Mouse (Mus musculus) neural tube, embryonic 14.5 days (tissue): Measurements from ENCODE around the gene Xaf1. TPM values are rescaled to one million over a fixed set of nuclear protein-coding genes. Genes with fewer than 3 reads are reported as not detected.

Experiments used
- ATAC-seq: fragments of 200-750 bp; cut with Nextera tagmentation; 2 replicates; pipeline ENCODE4 v1.8.0; 2017; ENCODE audit warnings: low read depth, mild to moderate bottlenecking, moderate TSS enrichment, moderate library complexity
- H3K27ac ChIP-seq: fragments of 300-500 bp; sonication (generic); 2 replicates; pipeline ENCODE4 v1.5.1; 2014; ENCODE audit warnings: low read depth, mild to moderate bottlenecking, control low read depth, low read length, moderate library complexity, mixed read lengths
- H3K27me3 ChIP-seq: fragments of 300-500 bp; sonication (generic); 2 replicates; pipeline ENCODE4 v1.6.1; 2014; ENCODE audit warnings: low read length; ENCODE audit not compliant: control insufficient read depth, insufficient read depth
- H3K36me3 ChIP-seq: fragments of 300-500 bp; sonication (generic); 2 replicates; pipeline ENCODE4 v1.6.1; 2014; ENCODE audit warnings: low read length, mixed read lengths; ENCODE audit not compliant: control insufficient read depth, insufficient read depth
- H3K4me1 ChIP-seq: fragments of 300-500 bp; sonication (generic); 2 replicates; pipeline ENCODE4 v1.6.1; 2014; ENCODE audit warnings: low read length; ENCODE audit not compliant: control insufficient read depth, insufficient read depth
- H3K4me2 ChIP-seq: fragments of 300-500 bp; sonication (generic); 2 replicates; pipeline ENCODE4 v1.6.1; 2014; ENCODE audit warnings: mild to moderate bottlenecking, low read depth, low read length, control low read depth
- H3K4me3 ChIP-seq: fragments of 300-500 bp; sonication (generic); 2 replicates; pipeline ENCODE4 v1.5.1; 2014; ENCODE audit warnings: low read depth, low read length, control low read depth, mixed read lengths
- H3K9ac ChIP-seq: fragments of 300-500 bp; sonication (generic); replicated peaks from 2 replicates; pipeline ENCODE4 v1.6.1; 2014; ENCODE audit warnings: low read depth, mild to moderate bottlenecking, control low read depth, low read length, mixed read lengths
- H3K9me3 ChIP-seq: fragments of 300-500 bp; sonication (generic); 2 replicates; pipeline ENCODE4 v1.6.1; 2016; ENCODE audit warnings: low read length; ENCODE audit not compliant: control insufficient read depth
- WGBS: fragments of 180-500 bp; shearing (Covaris S2); extraction: QIAGEN DNeasy Blood & Tissue Kit; methylation state at CpG from one replicate; pipeline ENCODE4 v1.1.7; 2014; 5-methylcytosine and 5-hydroxymethylcytosine counted together
- polyA plus RNA-seq: library from polyadenylated mRNA; unstranded; fragments of >200 nt; fragmentation: Nextera tagmentation; extraction: Ambion mirVana; gene quantifications from 2 replicates; pipeline ENCODE4 v1.2.1, GENCODE M21; 2014

Xaf1 gene
- polyA plus RNA-seq, 1 experiment from 2014 or later, result 1.6 TPM

DNA sequence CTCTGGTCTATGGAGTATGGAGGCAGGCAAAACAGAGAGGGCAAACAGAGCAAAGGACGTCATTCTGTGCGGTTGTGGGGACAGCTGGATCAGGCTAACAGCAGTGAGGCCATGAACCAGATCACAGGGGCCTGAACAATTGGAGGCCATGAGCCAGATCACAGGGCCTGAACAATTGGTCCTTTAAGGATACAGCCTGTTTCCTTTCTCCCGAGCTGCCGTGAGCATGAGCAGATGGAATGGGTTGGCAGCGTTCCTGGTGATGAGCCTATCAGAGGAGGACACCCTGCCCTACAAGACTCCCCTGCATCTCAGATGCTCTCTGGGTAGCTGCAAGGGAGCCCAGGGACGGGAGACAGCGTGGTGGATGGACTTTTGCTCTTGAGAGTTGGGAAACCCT, 801 bp downstream of the Xaf1 start:
- ATAC-seq, result no peak
- no peak overlapping the region for H3K27ac ChIP-seq
- H3K4me1 ChIP-seq, result no peaks in the 10 kb centered on the region
- WGBS, result 74% methylated on average over 7 of the region's 7 CpGs
- no peak overlapping the region for H3K4me3 ChIP-seq
- no peak overlapping the region for H3K9ac ChIP-seq
- H3K27me3 ChIP-seq, result no peaks in the 10 kb centered on the region
- H3K9me3 ChIP-seq, result no peaks in the 10 kb centered on the region
- no peak overlapping the region for H3K4me2 ChIP-seq
- H3K36me3 ChIP-seq, result no peaks in the 10 kb centered on the region

DNA sequence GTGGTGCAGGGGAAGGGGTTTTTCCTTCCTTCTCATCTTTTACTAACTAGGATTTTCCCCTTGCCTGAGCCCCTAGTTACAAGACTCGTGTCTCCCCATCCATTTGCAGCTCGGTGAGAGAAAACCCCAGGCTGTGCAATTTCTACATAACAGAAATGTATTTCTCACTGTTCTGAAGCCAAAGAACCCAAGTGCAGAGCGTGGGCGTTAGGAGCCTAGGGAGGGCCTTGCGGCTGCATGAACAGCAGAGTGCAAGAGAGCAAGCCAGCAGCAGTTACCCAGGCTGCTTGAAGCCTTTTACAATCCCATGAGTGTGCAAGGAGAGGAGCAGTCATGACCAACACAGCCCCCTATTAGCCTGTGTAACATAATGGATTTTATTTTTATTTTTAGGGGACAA, 6.0 kb downstream of the Xaf1 start:
- H3K9me3 ChIP-seq, result no peaks in the 10 kb centered on the region
- no peaks in the 10 kb centered on the region for H3K36me3 ChIP-seq
- no peak for ATAC-seq
- 90% methylated on average over 5 of the region's 5 CpGs for WGBS
- no peak overlapping the region for H3K27ac ChIP-seq
- H3K4me1 ChIP-seq, result no peaks in the 10 kb centered on the region
- no peak overlapping the region for H3K4me2 ChIP-seq
- H3K9ac ChIP-seq, result no peak overlapping the region
- no peak overlapping the region for H3K4me3 ChIP-seq
- no peaks in the 10 kb centered on the region for H3K27me3 ChIP-seq

DNA sequence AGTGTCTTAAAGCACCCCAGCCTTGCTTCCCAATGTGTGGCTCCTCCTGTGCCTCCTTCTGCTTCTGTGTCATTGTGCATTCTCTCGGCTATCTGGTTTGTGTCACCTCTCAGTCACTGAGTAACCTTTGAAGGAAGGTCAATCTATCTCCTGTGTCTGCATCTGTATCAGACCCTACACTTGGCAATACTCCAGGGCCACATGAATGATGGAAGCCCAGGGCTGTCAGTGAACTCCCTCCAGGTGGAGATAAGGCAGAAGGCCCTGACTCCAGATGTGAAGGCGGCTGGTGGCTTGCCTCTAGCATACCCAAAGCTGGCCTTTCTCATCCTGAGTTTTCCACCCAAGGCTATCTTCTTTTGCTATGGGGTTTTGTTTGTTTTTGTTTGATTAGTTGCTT, 7.6 kb downstream of the Xaf1 start:
- whole genome bisulfite sequencing, result 72% methylated on average over 2 of the region's 2 CpGs
- H3K4me1 ChIP-seq, result no peaks in the 10 kb centered on the region

GRCm38 (mm10) chr11:72310491-72310890, 9.1 kb downstream of the Xaf1 start:
- WGBS, result 83% methylated on average over 4 of the region's 4 CpGs
- Histone ChIP-seq H3K27me3 (peaks cover 14% of the 10 kb centered on the region), H3K36me3 (no peaks in the 10 kb centered on the region), H3K27ac (no peak overlapping the region), H3K4me1 (no peaks in the 10 kb centered on the region), H3K9ac (no peak overlapping the region), H3K9me3 (no peaks in the 10 kb centered on the region), H3K4me2 (no peak overlapping the region), H3K4me3 (no peak overlapping the region)
- ATAC-seq, result no peak

More for the DNA sequence above, 7.6 kb downstream of the Xaf1 start:
- Histone ChIP-seq H3K27ac (no peak overlapping the region), H3K4me2 (no peak overlapping the region), H3K4me3 (no peak overlapping the region), H3K9ac (no peak overlapping the region), H3K9me3 (no peaks in the 10 kb centered on the region), H3K27me3 (peaks cover 6% of the 10 kb centered on the region), H3K36me3 (no peaks in the 10 kb centered on the region)
- no peak for ATAC-seq

DNA sequence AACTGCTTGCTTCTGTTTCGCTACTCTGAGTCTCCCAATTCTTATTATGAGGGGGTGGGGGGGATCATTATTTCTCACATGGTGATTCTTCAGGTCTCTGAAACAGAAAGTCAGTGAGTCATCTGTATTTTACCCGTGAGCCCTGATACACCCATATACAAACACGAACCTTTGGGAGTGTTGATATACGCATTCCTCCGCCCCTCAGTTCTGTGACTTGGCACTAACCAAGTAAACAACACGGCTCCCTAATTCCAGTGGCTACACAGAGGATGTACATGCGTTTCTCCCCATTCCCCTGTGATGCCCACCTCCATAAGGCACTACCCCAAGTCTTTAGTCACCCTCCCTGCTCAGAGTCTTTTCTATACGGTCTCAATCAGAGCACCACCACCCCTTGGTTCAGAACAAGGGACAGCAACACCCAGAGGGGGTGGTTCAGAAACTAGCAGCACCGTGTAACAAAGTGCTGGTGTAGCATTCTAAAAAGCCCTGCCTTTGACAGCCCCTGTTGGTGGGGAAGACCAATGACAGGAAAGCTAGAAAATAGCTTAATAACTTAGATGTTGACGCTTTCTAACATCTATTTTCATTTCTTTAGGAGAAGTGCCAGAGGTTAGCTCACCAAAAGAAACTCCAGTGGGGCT, 10.0 kb downstream of the Xaf1 start:
- Histone ChIP-seq H3K4me2 (no peak overlapping the region), H3K4me1 (no peaks in the 10 kb centered on the region), H3K27ac (no peak overlapping the region), H3K4me3 (no peak overlapping the region), H3K9ac (no peak overlapping the region), H3K9me3 (no peaks in the 10 kb centered on the region), H3K36me3 (no peaks in the 10 kb centered on the region), H3K27me3 (peaks cover 14% of the 10 kb centered on the region)
- WGBS, result 89% methylated on average over 10 of the region's 10 CpGs
- ATAC-seq, result no peak

GRCm38 (mm10) chr11:72314151-72314895, 12.9 kb downstream of the Xaf1 start, which contains the start of gene Fbxo39:
Gene Fbxo39 (plus strand): TSS chr11:72314444.
- H3K36me3 ChIP-seq, result no peaks in the 10 kb centered on the region
- peak within 1 kb of the TSS; percentile 38 for H3K4me2 ChIP-seq
- H3K9me3 ChIP-seq, result no peaks in the 10 kb centered on the region
- H3K27me3 ChIP-seq, result peaks cover 14% of the 10 kb centered on the region
- H3K4me3 ChIP-seq, result peak within 1 kb of the TSS; percentile 23
- no peak within 1 kb of the TSS for H3K27ac ChIP-seq
- 10% methylated on average over 42 of the region's 42 CpGs for WGBS
- H3K9ac ChIP-seq, result no peak within 1 kb of the TSS
- no peaks in the 10 kb centered on the region for H3K4me1 ChIP-seq
- ATAC-seq, result no peak

GRCm38 (mm10) chr11:72318026-72318425, 16.6 kb downstream of the Xaf1 start:
- H3K4me2 ChIP-seq, result no peak overlapping the region
- no peak overlapping the region for H3K4me3 ChIP-seq
- H3K9me3 ChIP-seq, result no peaks in the 10 kb centered on the region
- no peaks in the 10 kb centered on the region for H3K4me1 ChIP-seq
- H3K9ac ChIP-seq, result no peak overlapping the region
- 81% methylated on average over 5 of the region's 5 CpGs for WGBS
- no peak for ATAC-seq
- no peaks in the 10 kb centered on the region for H3K36me3 ChIP-seq
- H3K27me3 ChIP-seq, result peaks cover 14% of the 10 kb centered on the region
- no peak overlapping the region for H3K27ac ChIP-seq

DNA sequence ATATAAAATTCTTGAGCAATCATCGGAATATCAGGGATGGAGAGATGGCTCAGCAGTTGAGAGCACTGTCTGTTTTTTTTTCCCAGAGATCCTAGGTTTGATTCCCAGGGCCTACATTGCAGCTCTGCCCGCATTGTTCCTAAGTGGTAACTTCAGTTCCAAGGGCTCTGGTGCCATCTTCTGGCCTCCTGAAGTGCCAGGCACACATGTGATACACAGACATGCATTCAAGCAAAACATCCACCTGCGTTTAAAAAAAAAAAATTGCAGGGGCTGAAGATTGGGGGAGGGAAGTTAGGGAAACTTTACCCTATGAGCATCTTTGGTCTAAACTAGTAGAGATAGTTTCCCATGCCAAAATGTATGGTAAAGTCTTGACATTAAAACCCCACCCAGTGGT, 23.0 kb downstream of the Xaf1 start:
- 73% methylated on average over 3 of the region's 3 CpGs for WGBS

GRCm38 (mm10) chr11:72325701-72326100, 24.3 kb downstream of the Xaf1 start:
- H3K9me3 ChIP-seq, result no peaks in the 10 kb centered on the region
- H3K27me3 ChIP-seq, result no peaks in the 10 kb centered on the region
- H3K4me3 ChIP-seq, result no peak overlapping the region
- H3K4me2 ChIP-seq, result no peak overlapping the region
- H3K9ac ChIP-seq, result no peak overlapping the region
- ATAC-seq, result no peak
- H3K27ac ChIP-seq, result no peak overlapping the region
- no peaks in the 10 kb centered on the region for H3K4me1 ChIP-seq
- 85% methylated on average over 4 of the region's 4 CpGs for WGBS
- H3K36me3 ChIP-seq, result no peaks in the 10 kb centered on the region

More for the DNA sequence above, 23.0 kb downstream of the Xaf1 start:
- Histone ChIP-seq H3K27me3 (no peaks in the 10 kb centered on the region), H3K4me1 (no peaks in the 10 kb centered on the region), H3K9me3 (no peaks in the 10 kb centered on the region), H3K36me3 (no peaks in the 10 kb centered on the region), H3K4me2 (no peak overlapping the region), H3K4me3 (no peak overlapping the region), H3K9ac (no peak overlapping the region), H3K27ac (no peak overlapping the region)
- ATAC-seq, result no peak
